Mouse (Mus musculus) intestine, embryonic 16.5 days (tissue): ENCODE results near the gene 1700019D03Rik. TPM values are rescaled to one million over a fixed set of nuclear protein-coding genes. Genes with fewer than 3 reads are reported as not detected.
"Not testable (repeated sequence)": the region's sequence is repeated elsewhere in the genome, so short reads cannot be mapped to it uniquely, and the experiment has no call there.

Source experiments
- ATAC-seq: fragments of 200-750 bp; cut with Nextera tagmentation; 2 replicates; pipeline ENCODE4 v1.8.0; 2017; ENCODE audit warnings: moderate TSS enrichment, moderate library complexity
- H3K27ac ChIP-seq: fragments of 300-500 bp; sonication (generic); 2 replicates; pipeline ENCODE4 v1.5.1; 2014; ENCODE audit warnings: mild to moderate bottlenecking, low read length
- H3K27me3 ChIP-seq: fragments of 300-500 bp; sonication (generic); replicated peaks from 2 replicates; pipeline ENCODE4 v1.6.1; 2014; ENCODE audit warnings: low read length, control low read depth, mixed read lengths; ENCODE audit not compliant: control insufficient read depth, insufficient read depth
- H3K36me3 ChIP-seq: fragments of 300-500 bp; sonication (generic); 2 replicates; pipeline ENCODE4 v1.6.1; 2014; ENCODE audit warnings: low read length, control low read depth; ENCODE audit not compliant: control insufficient read depth, insufficient read depth
- H3K4me1 ChIP-seq: fragments of 300-500 bp; sonication (generic); 2 replicates; pipeline ENCODE4 v1.6.1; 2014; ENCODE audit warnings: low read length, control low read depth, mixed read lengths; ENCODE audit not compliant: control insufficient read depth, insufficient read depth
- H3K4me2 ChIP-seq: fragments of 300-500 bp; sonication (generic); 2 replicates; pipeline ENCODE4 v1.6.1; 2014; ENCODE audit warnings: low read depth, low read length, control low read depth
- H3K4me3 ChIP-seq: fragments of 300-500 bp; sonication (generic); 2 replicates; pipeline ENCODE4 v1.5.1; 2014; ENCODE audit warnings: mild to moderate bottlenecking, low read length
- H3K9ac ChIP-seq: fragments of 300-500 bp; sonication (generic); 2 replicates; pipeline ENCODE4 v1.6.1; 2014; ENCODE audit warnings: low read depth, low read length
- H3K9me3 ChIP-seq: fragments of 300-500 bp; sonication (generic); 2 replicates; pipeline ENCODE4 v1.6.1; 2016; ENCODE audit warnings: low read length, control low read depth; ENCODE audit not compliant: control insufficient read depth
- WGBS: fragments of 180-500 bp; shearing (Covaris S2); extraction: QIAGEN DNeasy Blood & Tissue Kit; methylation state at CpG from one replicate; pipeline ENCODE4 v1.1.7; 2014; 5-methylcytosine and 5-hydroxymethylcytosine counted together
- polyA plus RNA-seq: library from polyadenylated mRNA; unstranded; fragments of >200 nt; fragmentation: Nextera tagmentation; extraction: Ambion mirVana; gene quantifications from 2 replicates; pipeline ENCODE4 v1.2.1, GENCODE M21; 2015

The 1700019D03Rik gene
- polyA plus RNA-seq, 1 experiment from 2014 or later = 29.3 TPM

GRCm38 (mm10) chr1:52934494-52934893 lies 85.5 kb downstream of the 1700019D03Rik start:
- no peak overlapping the region for H3K4me2 ChIP-seq
- ATAC-seq = no peak
- H3K9me3 ChIP-seq = peaks cover 7% of the 10 kb centered on the region
- H3K9ac ChIP-seq = no peak overlapping the region
- 78% methylated on average over 5 of the region's 5 CpGs for WGBS
- no peaks in the 10 kb centered on the region for H3K36me3 ChIP-seq
- no peak overlapping the region for H3K4me3 ChIP-seq
- H3K4me1 ChIP-seq = no peaks in the 10 kb centered on the region
- H3K27me3 ChIP-seq = no peaks in the 10 kb centered on the region
- H3K27ac ChIP-seq = no peak overlapping the region

DNA sequence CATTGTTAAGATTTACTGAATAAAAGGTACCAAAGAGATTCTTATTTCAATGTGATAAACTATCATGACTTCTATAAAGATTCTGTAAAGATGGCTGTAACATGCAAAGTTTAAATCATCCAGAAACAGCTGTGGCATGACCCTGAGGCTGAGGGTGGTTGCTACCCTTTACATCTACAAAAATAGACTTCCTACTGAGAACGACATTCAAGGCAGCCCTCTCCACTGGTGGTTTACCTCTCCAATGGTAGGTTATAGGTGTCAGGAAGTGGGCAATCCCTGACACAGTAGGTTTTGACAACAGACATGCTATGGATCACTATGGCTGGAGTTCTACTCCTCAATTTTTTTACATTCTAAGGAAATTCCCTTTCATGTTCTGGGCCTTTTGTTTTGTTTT lies 95.5 kb downstream of the 1700019D03Rik start:
- ATAC-seq, H3K9me3 ChIP-seq: not testable (repeated sequence)
- no CpG with 5 or more reads among the region's 1 CpGs for WGBS

GRCm38 (mm10) chr1:52918897-52919296 lies 101.1 kb downstream of the 1700019D03Rik start:
- not testable (repeated sequence) for H3K4me1 ChIP-seq, H3K4me3 ChIP-seq, ATAC-seq, H3K9me3 ChIP-seq, H3K4me2 ChIP-seq, H3K27me3 ChIP-seq, H3K9ac ChIP-seq, H3K36me3 ChIP-seq, H3K27ac ChIP-seq

More for the DNA sequence above, 95.5 kb downstream of the 1700019D03Rik start:
- not testable (repeated sequence) for H3K27me3 ChIP-seq, H3K4me1 ChIP-seq, H3K9ac ChIP-seq, H3K36me3 ChIP-seq, H3K27ac ChIP-seq, H3K4me3 ChIP-seq, H3K4me2 ChIP-seq

DNA sequence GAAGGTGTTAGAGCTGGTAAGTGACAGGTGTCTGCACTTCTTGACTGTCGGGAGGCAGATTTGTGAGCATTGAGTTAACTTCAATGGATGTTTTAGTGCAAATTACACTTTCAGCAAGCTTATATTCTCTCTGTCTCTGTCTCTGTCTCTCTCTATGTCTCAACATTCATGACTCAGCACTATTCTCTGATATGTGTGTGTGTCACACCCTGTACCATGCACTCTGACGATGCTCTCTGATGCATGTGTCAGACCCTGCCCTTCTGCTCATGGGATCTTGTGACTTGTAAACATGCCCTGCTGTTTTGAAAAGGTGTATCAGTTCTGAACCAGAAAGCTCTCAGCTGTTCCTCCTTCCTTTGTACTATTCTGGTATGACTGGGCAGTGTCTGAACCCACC lies 103.3 kb downstream of the 1700019D03Rik start:
- Histone ChIP-seq H3K9me3 (no peaks in the 10 kb centered on the region), H3K4me3 (no peak overlapping the region), H3K27me3 (no peaks in the 10 kb centered on the region), H3K9ac (no peak overlapping the region), H3K4me1 (no peaks in the 10 kb centered on the region), H3K27ac (no peak overlapping the region), H3K36me3 (no peaks in the 10 kb centered on the region), H3K4me2 (no peak overlapping the region)
- WGBS = 88% methylated on average over 2 of the region's 2 CpGs
- no peak for ATAC-seq

DNA sequence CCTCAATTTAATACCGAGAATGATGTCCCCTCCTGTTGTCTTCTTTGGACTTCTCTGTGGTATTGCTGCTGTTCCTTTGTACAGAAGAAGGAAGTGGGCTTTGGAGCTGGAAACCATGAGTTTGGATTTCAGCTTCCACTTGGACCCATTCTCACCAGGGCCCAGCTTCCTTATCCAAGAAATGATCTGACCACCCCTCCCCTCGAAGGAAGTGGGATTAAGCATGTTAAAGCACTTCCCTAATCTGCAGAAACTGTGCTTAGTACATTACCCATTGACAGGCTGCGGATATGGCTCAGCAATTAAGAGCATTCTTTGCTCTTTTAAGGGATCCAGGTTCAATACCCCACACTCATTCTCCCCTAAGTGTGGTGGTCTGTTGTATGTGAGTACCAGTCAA lies 110.2 kb downstream of the 1700019D03Rik start:
- H3K4me3 ChIP-seq = no peak overlapping the region
- H3K36me3 ChIP-seq = no peaks in the 10 kb centered on the region
- no peak overlapping the region for H3K4me2 ChIP-seq
- H3K27me3 ChIP-seq = no peaks in the 10 kb centered on the region
- no peaks in the 10 kb centered on the region for H3K4me1 ChIP-seq
- H3K9ac ChIP-seq = no peak overlapping the region
- no peaks in the 10 kb centered on the region for H3K9me3 ChIP-seq
- WGBS = 83% methylated on average over 3 of the region's 3 CpGs
- no peak for ATAC-seq
- H3K27ac ChIP-seq = no peak overlapping the region

DNA sequence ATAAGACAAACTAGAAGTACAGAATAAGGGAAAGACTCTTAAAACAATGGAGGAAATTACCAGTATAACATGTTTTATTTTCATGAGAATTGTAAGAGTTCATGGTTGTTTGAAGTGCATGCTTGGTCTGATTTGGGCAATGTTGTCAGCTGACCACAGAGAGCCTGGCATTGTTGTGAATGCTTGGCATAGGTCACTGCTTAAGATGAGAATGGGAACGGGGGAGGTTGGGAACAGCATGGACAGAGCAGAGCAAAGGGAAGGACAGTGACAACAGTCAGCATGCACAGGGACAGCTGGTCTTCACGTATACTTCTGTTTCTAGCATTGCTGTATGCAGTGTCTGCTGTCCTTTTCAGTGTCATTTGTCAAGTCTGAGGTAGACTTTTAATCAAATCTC lies 135.8 kb downstream of the 1700019D03Rik start:
- no peak overlapping the region for H3K27ac ChIP-seq
- no peaks in the 10 kb centered on the region for H3K9me3 ChIP-seq
- no peak for ATAC-seq
- H3K4me1 ChIP-seq = no peaks in the 10 kb centered on the region
- no peak overlapping the region for H3K4me2 ChIP-seq
- no peak overlapping the region for H3K4me3 ChIP-seq
- H3K9ac ChIP-seq = no peak overlapping the region
- H3K36me3 ChIP-seq = 0 out of 2 replicates have a peak, but pooled peaks cover 2% of the 10 kb centered on the region
- 79% methylated on average over 2 of the region's 2 CpGs for WGBS
- H3K27me3 ChIP-seq = no peaks in the 10 kb centered on the region

Other genes with a start within 250 kb of the 1700019D03Rik start
- gene Inpp1, start 202.5 kb downstream of the 1700019D03Rik start, polyA plus RNA-seq = 17.7 and 18.8 TPM in 2 replicates
- gene Hibch, start 175.2 kb downstream of the 1700019D03Rik start, polyA plus RNA-seq = 25.5 and 26.3 TPM in 2 replicates
- gene Mstn, start 41.5 kb upstream of the 1700019D03Rik start, polyA plus RNA-seq = not detected in 2 replicates
- not detected in 2 replicates for gene 1700019A02Rik, start 167.5 kb upstream of the 1700019D03Rik start, polyA plus RNA-seq